Mouse (Mus musculus): ENCODE results near the gene Olfr1371. TPM values are rescaled to one million over a fixed set of nuclear protein-coding genes. Genes with fewer than 3 reads are reported as not detected.
"Not testable (repeated sequence)": the region's sequence is repeated elsewhere in the genome, so short reads cannot be mapped to it uniquely, and the experiment has no call there.

Olfr1371 gene
- total RNA-seq, 1 experiment from 2014 or later = not detected

DNA sequence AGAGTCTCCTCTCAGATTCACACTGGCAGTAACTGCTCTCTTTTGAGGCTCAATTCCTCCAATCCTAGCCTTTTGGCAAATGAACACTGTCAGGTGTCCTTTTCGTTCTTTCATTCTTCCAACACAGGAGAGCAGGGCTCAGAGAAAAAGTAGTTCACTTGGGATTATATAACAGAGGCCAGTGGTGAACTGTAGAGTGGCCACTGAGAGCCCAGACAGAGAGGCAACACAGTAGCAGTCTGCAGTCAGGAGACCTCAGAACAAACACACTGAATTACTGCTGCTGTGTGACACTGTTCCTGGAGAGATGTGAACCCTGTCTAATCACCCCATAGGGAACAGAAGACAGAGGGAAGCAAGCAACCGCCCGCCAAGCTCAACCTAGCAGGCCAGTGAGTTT is 13.3 kb upstream of the Olfr1371 start:
- ATAC-seq (replicated peaks; ENCODE audit: low read depth, poor library complexity, severe bottlenecking) = no peak

DNA sequence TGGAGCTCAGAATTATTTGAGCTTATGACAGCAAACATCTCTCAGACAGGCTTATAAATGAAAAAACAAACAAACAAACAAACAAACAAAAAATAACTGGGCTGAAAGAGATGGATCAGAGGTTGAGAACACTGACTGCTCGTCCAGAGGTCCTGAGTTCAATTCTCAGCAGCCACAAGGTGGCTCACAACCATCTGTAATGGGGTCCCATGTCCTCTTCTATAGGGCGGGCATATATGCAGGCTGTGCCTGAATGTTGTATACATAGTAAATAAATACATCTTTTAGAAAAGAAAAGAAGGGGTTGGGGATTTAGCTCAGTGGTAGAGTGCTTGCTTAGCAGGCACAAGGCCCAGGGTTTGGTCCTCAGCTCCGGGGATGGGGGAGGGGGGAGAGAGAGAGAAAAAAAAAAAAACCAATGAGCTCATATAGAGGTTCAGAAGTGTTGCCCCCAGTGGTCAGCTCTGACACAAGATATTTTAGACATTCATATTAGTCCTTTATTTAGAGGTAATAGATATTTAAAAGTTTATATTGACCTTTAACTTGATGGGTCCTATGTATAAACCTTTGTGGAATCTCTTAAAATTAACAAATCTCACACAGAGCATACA is 12.3 kb upstream of the Olfr1371 start:
- no peak for ATAC-seq (replicated peaks; ENCODE audit: low read depth, poor library complexity, severe bottlenecking)

DNA sequence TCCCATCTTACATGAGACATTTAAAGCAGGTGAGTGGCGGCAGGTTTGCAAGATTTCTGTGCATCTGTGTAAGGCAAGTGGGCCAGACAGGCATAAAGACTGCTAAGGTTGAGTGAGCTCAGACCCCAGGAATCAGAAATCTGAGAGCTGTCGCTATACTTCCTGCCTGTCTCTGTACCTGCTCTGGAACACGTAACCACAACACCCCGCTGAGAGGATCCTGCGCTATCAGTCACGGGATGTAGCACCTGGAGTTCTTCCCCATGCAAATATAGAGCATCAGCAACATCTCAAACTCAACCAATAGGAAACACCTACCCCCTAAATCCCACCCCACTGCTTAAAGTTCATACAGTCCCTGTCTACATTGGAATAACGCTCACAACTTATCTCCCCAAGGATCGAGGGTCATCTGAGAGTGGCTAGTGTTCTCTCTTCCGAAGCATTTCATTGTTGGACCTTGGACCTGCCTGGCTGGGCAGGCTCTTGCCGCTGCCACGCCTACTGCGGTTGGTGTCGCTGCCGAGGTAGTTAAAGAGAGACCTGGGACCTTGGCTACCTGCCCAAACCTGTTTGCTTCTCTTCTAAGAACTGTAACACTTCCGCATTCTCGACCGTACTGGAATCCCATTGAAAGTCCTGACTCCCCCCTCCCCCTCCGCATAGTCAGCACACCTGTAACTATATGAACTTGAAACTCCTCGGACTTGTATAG is 10.3 kb upstream of the Olfr1371 start:
- ATAC-seq (replicated peaks; ENCODE audit: low read depth, poor library complexity, severe bottlenecking) = peak; percentile 27; the same call in 1 of the 2 replicates

DNA sequence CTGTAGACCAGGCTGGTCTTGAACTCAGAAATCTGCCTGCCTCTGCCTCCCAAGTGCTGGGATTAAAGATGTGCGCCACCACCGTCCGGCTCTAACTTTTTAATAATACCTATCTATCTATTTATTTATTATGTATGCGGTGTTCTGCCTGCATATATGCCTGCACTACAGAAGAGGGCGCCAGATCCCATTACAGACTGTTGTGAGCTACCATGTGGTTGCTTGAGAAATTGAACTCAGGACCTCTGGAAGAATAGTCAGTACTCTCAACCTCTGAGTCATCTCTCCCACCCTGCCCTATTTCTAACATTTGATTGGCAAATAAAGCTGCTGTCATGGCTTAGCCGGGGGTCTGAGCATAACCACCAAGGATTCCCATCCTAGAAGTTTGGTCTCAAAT is 9.1 kb upstream of the Olfr1371 start:
- ATAC-seq (replicated peaks; ENCODE audit: low read depth, poor library complexity, severe bottlenecking) = no peak

DNA sequence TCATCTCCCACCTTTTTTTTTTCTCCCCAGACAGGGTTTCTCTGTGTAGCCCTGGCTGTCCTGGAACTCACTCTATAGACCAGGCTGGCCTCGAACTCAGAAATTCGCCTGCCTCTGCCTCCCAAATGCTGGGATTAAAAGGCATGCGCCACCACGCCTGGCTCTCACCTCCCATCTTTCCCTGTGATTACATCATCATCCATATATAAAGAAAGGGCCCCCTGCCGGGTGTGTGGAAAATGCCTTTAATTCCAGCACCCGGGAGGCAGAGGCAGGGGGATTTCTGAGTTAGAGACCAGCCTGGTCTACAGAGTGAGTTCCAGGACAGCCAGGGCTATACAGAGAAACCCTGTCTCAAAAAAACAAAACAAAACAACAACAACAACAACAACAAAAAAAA is 8.1 kb upstream of the Olfr1371 start:
- ATAC-seq (replicated peaks; ENCODE audit: low read depth, poor library complexity, severe bottlenecking) = not testable (repeated sequence)

DNA sequence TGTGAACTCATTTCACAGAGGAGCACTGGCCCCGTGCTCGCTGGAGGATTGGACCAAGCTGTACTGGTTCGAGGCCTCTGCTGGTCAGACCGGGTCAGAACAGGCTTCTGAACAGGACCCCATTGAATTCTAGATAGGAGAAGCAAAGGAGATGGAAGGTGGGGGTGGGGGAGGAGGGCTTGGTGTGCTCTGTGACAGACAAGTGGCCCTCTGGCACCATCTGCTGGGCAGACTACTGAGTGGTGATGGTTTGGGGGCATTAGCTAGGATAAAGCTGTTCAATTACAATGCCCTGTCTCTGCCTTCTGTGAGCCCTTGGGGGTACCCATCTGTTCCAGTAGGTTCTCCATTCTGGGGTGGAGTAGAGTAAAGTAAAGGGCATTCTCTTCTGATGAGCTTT is 6.5 kb upstream of the Olfr1371 start:
- peak; percentile 90 for ATAC-seq (replicated peaks; ENCODE audit: low read depth, poor library complexity, severe bottlenecking)

DNA sequence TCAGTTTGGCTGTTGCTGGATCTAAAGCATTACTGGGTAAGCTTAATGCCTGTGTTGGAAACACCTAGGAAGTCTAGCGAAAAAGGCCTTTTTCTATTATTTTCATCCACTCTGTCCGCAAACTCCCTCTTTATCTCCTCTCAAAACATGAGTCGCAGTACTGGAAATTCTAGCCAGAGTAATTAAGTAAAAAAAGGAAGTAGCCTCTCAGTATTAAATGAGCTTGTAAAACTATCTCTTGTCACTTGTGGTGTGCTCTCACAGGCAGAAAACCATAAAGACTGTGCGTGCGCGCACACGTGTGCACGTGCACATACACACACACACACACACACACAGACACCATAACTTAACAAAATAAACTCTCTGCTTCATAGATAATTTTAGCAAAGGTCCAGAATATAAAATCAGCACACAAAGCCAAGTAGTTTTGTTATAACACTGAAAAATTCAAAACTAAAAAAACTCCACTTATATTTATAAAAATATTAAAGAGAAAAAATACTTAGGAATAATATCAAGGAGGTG is 17.2 kb downstream of the Olfr1371 start:
- ATAC-seq (replicated peaks; ENCODE audit: low read depth, poor library complexity, severe bottlenecking) = peak; percentile 72; the same call in 1 of the 2 replicates

DNA sequence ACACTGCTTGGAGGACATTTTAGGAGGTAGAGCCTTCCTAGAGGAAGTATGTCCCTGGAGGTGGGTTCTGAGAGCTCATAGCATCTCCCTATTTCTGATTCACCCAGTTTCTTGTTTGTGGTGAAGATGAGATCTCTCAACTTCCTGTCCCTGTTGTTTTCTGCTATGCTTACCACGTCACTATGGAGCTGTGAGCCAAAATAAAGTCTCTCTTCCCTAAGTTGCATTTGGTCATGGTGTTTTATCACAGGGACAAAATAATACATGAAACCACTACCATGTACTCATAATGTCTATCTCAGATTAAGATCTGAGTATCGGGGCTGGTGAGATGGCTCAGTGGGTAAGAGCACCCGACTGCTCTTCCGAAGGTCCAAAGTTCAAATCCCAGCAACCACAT is 33.1 kb downstream of the Olfr1371 start:
- not testable (repeated sequence) for ATAC-seq (replicated peaks; ENCODE audit: low read depth, poor library complexity, severe bottlenecking)

DNA sequence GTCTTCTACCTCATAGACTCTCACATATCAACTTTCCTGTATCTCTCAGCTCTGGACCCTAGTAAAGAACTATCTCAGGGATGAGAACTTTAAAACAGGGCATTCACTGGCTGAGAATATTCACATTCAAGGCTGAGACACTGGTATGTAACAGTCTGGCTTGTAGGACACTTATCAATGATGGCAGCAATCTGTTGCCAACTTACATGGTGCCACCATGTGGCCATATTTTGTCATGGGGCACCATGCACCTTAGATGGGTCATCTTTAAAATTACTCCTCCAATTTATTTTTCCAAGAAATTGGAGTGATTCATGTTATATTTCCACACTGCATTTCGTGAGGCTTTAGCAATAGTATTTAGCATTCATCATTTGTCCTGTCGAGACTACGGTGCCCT is 33.9 kb downstream of the Olfr1371 start:
- ATAC-seq (replicated peaks; ENCODE audit: low read depth, poor library complexity, severe bottlenecking) = not testable (repeated sequence)

DNA sequence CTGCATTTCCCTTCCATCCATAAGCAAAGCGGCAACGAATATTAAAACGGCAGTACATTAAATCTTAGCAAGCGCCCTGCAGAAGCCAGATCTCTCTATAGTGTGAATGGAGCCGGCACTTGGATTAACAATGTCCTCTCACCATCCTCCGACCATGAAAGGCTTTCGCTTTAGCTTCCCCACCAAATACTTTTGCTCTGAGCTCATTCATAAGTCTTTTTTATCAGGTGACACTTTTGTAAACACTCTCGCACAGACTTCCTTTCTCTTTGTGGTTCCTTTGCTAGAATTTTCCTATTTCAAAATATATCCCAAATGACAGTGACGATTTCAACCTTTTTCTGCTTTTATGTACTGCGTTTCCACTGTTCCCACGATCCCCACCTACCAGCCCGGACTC is 45.3 kb downstream of the Olfr1371 start:
- ATAC-seq (replicated peaks; ENCODE audit: low read depth, poor library complexity, severe bottlenecking) = no peak

DNA sequence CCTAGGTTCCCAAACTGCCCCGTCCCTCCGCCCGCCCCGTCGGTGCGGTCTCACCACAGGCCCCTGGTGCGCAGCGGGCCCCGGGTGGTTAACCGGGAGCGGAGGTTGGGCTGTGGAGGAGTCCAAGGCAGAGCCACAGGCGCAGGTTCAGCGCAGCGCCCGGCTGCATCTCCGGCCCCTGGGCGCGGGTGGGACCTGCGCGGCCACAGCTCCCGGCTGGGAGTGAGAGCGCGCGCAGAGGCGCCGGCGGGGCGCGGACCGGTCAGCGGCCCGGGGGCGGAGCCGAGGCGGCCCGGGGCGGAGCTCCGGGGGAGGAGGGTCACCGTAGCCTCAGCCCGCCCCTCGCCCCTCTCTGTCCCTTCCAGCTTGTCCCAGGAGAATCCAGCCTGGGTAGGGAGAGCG is 45.9 kb downstream of the Olfr1371 start:
- ATAC-seq (replicated peaks; ENCODE audit: low read depth, poor library complexity, severe bottlenecking) = peak; percentile 12; the same call in 1 of the 2 replicates

DNA sequence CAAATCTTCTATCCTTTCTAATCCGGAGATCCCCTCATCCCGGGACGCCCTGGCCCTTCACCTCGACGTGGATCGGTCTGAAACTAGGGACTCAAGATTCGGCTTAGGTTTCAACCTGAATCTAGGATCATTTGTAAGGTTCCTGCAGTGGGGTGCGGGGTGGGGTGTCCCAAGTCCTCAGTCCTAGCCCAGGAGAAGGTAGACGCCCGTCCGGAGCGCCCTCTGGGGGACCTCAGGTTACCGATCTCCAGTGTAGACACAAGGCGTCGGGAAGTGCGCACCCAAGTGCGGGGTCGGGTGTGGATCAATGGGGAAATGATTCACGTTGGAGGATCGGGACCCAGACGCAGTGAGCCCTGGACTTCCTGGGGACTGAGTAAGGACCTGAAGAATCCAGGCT is 46.7 kb downstream of the Olfr1371 start:
- ATAC-seq (replicated peaks; ENCODE audit: low read depth, poor library complexity, severe bottlenecking) = peak; percentile 55

DNA sequence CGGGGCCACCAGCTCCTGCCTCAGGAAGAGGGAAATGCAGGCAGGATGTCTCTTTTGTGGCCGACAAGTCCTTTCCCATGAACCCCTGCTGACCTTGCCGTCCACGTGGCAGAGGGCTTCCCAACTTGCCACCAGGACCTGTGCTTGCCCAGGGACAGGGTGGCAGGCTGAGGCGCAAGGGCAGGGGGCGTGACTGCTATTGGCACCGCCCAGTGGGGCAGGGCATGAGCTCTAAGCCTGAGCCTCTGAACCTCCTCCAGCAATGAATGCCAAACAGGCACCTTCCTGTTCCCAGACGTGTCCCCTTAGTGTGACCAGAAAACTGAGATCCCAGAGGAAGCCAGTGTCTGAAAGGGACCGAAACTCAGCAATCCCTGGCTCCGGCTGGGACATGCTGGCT is 49.9 kb downstream of the Olfr1371 start:
- ATAC-seq (replicated peaks; ENCODE audit: low read depth, poor library complexity, severe bottlenecking) = peak; percentile 57

Other genes with a start within 250 kb of the Olfr1371 start
- 60.7 and 63.6 TPM in 2 replicates for gene Cdkn2aipnl, start 246.3 kb downstream of the Olfr1371 start, total RNA-seq (2017)
- 79.9 and 91.3 TPM in 2 replicates for gene Ube2b, start 213.2 kb downstream of the Olfr1371 start, total RNA-seq (2017)
- gene Cdkl3, start 209.8 kb downstream of the Olfr1371 start, total RNA-seq (2017) = 3.3 and 5.7 TPM in 2 replicates
- gene Ppp2ca, start 115.3 kb downstream of the Olfr1371 start, total RNA-seq (2017) = 109 and 112 TPM in 2 replicates
- not detected in 2 replicates for gene Olfr1373, start 68.5 kb downstream of the Olfr1371 start, total RNA-seq (2017)
- 277 and 287 TPM in 2 replicates for gene Skp1a, start 18.0 kb upstream of the Olfr1371 start, total RNA-seq (2017)
- 1.2 TPM in 2 replicates for gene Tcf7, start 69.0 kb upstream of the Olfr1371 start, total RNA-seq (2017)
- gene Vdac1, start 146.9 kb upstream of the Olfr1371 start, total RNA-seq (2017) = 230 and 274 TPM in 2 replicates
- 61.4 and 77.6 TPM in 2 replicates for gene 9530068E07Rik, start 182.4 kb upstream of the Olfr1371 start, total RNA-seq (2017)

Data from common myeloid progenitor, adult 5-6 weeks (primary cell).